Mouse (Mus musculus): Measurements from ENCODE around the gene Scaper.

Gene Scaper

GRCm38 (mm10) chr9:55937664-55938617 lies at the start of gene Scaper:
TSS of gene Scaper (minus strand) at chr9:55938119.
- DNase-seq (ENCODE audit: extremely low read depth, low read depth, low spot score), result peak; percentile 31

- no peak for DNase-seq (ENCODE audit: extremely low read depth, low read depth, low spot score)
Observed at GRCm38 (mm10) chr9:55946819-55947218, 8.9 kb upstream of the Scaper start.

GRCm38 (mm10) chr9:55941356-55941755 lies 3.4 kb upstream of the Scaper start:
- DNase-seq (ENCODE audit: extremely low read depth, low read depth, low spot score), result no peak

- DNase-seq (ENCODE audit: extremely low read depth, low read depth, low spot score), result no peak
Observed at GRCm38 (mm10) chr9:55938618-55938985, 683 bp upstream of the Scaper start.

GRCm38 (mm10) chr9:55937224-55937663 lies 675 bp downstream of the Scaper start:
- DNase-seq (ENCODE audit: extremely low read depth, low read depth, low spot score), result no peak

- DNase-seq (ENCODE audit: extremely low read depth, low read depth, low spot score), result no peak
Observed at GRCm38 (mm10) chr9:55932482-55932881, 5.4 kb downstream of the Scaper start.

GRCm38 (mm10) chr9:55918579-55918978 lies 19.3 kb downstream of the Scaper start:
- no peak for DNase-seq (ENCODE audit: extremely low read depth, low read depth, low spot score)

- no peak for DNase-seq (ENCODE audit: extremely low read depth, low read depth, low spot score)
Observed at GRCm38 (mm10) chr9:55916751-55917150, 21.2 kb downstream of the Scaper start.

GRCm38 (mm10) chr9:55911481-55911880 lies 26.4 kb downstream of the Scaper start:
- DNase-seq (ENCODE audit: extremely low read depth, low read depth, low spot score), result no peak

- no peak for DNase-seq (ENCODE audit: extremely low read depth, low read depth, low spot score)
Observed at GRCm38 (mm10) chr9:55902964-55903363, 35.0 kb downstream of the Scaper start.

GRCm38 (mm10) chr9:55901588-55901987 lies 36.3 kb downstream of the Scaper start:
- no peak for DNase-seq (ENCODE audit: extremely low read depth, low read depth, low spot score)

GRCm38 (mm10) chr9:55900531-55900930 lies 37.4 kb downstream of the Scaper start:
- DNase-seq (ENCODE audit: extremely low read depth, low read depth, low spot score), result no peak

GRCm38 (mm10) chr9:55878066-55878465 lies 59.9 kb downstream of the Scaper start:
- no peak for DNase-seq (ENCODE audit: extremely low read depth, low read depth, low spot score)

GRCm38 (mm10) chr9:55789442-55789841 lies 148.5 kb downstream of the Scaper start:
- DNase-seq (ENCODE audit: extremely low read depth, low read depth, low spot score), result no peak

- DNase-seq (ENCODE audit: extremely low read depth, low read depth, low spot score), result no peak
Observed at GRCm38 (mm10) chr9:55712016-55712415, 225.9 kb downstream of the Scaper start.

- no peak for DNase-seq (ENCODE audit: extremely low read depth, low read depth, low spot score)
Observed at GRCm38 (mm10) chr9:55710553-55710952, 227.4 kb downstream of the Scaper start.

- DNase-seq (ENCODE audit: extremely low read depth, low read depth, low spot score), result no peak
Observed at GRCm38 (mm10) chr9:55706603-55707002, 231.3 kb downstream of the Scaper start.

GRCm38 (mm10) chr9:55695307-55695706 lies 242.6 kb downstream of the Scaper start:
- no peak for DNase-seq (ENCODE audit: extremely low read depth, low read depth, low spot score)

- DNase-seq (ENCODE audit: extremely low read depth, low read depth, low spot score), result no peak
Observed at GRCm38 (mm10) chr9:55677099-55677498, 260.8 kb downstream of the Scaper start.

GRCm38 (mm10) chr9:55646444-55646843 lies 291.5 kb downstream of the Scaper start:
- DNase-seq (ENCODE audit: extremely low read depth, low read depth, low spot score), result no peak

- DNase-seq (ENCODE audit: extremely low read depth, low read depth, low spot score), result no peak
Observed at GRCm38 (mm10) chr9:55626990-55627389, 310.9 kb downstream of the Scaper start.

GRCm38 (mm10) chr9:55614711-55615110 lies 323.2 kb downstream of the Scaper start:
- DNase-seq (ENCODE audit: extremely low read depth, low read depth, low spot score), result no peak

GRCm38 (mm10) chr9:55609751-55610150 lies 328.2 kb downstream of the Scaper start:
- no peak for DNase-seq (ENCODE audit: extremely low read depth, low read depth, low spot score)

All from fat pad, adult 2 months (tissue).